Mouse (Mus musculus) 416B (cell line): Measurements from ENCODE around the gene Atp2c2.
A peak's percentile ranks its signal among the peaks of the same experiment; 100 is the strongest.

Experiments
- DNase-seq: peaks from one replicate; pipeline ENCODE4 v3.0.0; 2011; ENCODE audit warnings: low read depth

Gene Atp2c2

GRCm38 (mm10) chr8:119743291-119744026 lies 43.6 kb downstream of the Atp2c2 start:
- peak; percentile 76 for DNase-seq

DNA sequence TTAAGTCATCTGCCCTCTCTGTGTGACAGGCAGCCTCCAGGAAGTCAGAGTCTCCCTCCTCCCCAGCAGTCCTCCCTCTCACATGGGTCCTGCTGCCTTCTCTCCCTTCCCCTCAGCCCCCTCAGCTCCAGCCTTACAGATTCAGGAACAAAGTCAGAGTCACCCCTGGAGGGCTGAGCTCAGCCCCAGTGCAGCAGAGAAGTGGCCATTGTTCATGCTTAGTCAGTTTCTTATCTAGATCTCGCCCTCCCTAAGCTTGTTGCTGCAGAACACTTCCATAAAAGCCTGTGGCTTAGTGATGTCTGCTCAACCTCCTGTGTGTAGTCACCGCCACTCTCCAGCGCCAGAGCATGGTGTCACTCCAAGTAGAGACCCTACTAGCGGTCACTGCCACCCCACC lies 44.8 kb downstream of the Atp2c2 start:
- peak; percentile 49 for DNase-seq

GRCm38 (mm10) chr8:119755238-119756146 lies 55.7 kb downstream of the Atp2c2 start:
- DNase-seq: no peak

GRCm38 (mm10) chr8:119756147-119756461 lies 56.3 kb downstream of the Atp2c2 start:
- DNase-seq: no peak

DNA sequence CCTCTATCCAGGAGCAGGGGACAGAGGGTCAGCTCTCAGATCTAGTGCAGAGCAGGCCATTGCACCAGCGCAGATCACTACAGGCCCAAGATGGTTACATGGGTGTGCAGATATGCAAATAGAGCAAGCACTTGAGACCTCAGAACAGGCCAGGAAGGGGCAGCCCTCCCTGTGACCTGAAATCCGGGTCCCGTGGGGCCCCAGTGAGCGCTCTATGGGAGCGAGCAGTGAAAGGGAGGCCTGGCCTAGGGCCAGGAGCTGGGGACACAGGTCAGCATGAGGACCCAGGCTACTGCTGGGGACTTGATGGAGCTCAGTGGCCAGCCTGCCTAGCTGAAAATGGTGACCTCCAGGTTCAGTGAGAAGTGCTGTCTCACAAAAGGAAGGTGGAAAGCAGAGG lies 56.7 kb downstream of the Atp2c2 start:
- DNase-seq: no peak

- no peak for DNase-seq
These were observed 61.9 kb downstream of the Atp2c2 start for GRCm38 (mm10) chr8:119761692-119762091.

- DNase-seq: no peak
These were observed 62.7 kb downstream of the Atp2c2 start for GRCm38 (mm10) chr8:119762226-119763220.

- no peak for DNase-seq
These were observed 65.5 kb downstream of the Atp2c2 start for GRCm38 (mm10) chr8:119765311-119765710.

DNA sequence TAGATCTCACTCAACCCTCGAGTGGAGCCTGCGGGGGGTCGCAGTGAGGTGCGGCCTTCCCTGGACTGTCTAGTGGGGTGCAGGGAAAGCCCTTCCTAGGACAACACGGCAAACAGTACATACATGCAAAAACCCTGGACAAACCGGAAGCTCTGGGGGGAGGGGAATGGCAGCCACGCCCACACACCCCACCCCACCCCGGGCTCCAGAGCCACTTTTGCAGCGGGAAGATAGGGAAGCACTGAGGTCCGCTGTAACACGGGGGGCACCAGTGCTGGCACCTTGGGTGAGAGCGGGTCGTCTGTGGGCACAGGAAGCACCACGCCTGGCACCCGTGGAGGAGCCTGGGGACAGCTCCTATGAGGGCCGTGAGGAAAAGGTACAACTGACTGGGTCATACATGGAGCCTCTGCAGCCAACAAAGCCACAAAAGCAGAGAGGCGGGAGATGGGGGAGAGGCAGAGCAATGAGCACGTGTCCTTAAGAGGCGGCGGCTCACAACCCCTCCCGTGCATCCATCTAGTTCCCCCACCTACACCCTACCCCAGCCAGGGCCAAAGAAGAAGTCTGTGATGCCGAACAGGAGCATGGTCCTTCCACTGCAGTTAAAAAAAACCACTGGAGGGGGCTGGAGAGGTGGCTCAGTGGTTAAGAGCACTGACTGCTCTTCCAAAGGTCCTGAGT lies 66.1 kb downstream of the Atp2c2 start:
- no peak for DNase-seq

DNA sequence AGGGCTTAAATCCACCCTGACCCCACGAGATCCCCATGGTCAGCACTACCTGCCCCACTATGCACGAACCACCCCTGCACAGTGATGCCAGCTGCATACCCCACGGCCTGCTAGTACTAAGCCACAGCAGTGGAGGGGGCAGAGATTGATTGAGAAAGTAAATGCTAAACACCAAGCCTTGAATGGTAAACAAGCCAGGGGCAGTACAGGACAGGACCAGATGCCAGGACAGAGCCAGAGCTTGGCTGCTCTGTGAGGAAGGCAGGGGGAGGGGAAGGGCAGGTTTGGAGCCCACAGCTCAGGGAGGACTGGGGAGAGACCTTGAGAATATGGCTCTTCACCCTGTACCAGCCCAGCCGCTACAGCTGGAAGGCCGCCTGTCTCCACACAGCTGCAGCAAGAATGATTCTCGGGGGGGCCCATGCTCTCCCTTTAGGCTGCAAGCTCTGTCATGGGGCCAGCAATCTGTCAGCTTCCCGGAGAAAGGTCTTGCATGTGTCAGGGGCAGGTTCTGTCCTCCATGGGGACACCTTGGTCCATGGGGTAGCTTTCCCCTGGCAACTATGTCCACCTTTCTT lies 76.9 kb downstream of the Atp2c2 start:
- DNase-seq: no peak

DNA sequence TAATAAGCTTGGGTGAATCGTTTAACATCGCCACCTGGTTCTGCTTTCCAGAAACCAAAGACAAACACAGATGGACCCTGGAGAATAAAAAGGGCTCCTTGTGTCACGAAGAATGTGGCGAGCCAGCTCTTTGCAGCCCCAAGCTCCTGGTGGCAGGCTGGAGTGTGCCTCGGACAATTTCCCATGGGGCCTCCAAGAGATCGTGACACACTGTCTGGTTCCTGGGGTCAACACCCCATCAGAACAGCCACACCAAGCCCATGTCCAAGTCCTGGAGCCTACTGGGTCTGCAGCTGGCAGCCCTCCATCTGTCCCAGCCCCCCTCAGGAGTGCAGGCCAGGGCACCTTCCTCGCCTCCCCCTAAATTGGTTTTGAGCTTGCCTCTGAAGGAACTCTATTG lies 78.0 kb downstream of the Atp2c2 start:
- no peak for DNase-seq

DNA sequence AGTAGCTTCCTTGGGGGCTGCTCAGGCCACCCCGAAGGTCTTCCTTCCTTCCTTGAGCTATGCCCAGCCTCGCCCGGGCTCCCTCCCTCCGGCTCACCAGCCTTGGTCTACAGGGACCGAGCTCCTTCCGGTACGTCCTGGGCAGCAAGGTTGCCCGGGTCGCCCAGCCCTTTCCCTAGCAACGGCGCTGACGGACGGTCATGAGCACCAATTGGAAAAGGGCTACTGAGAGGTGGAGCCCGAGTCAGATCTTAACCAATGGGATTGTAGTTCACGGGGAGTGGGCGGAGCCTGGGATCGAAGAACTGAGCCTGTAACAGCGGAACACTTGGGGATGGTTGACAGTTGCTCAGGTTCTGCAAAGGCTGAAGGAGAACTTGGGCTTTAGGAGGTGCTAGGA lies 78.5 kb downstream of the Atp2c2 start, which contains the start of gene Tldc1:
Gene Tldc1, minus strand, starts transcription at position 154 of the 400 bp plus-strand sequence.
- peak; percentile 99 for DNase-seq

DNA sequence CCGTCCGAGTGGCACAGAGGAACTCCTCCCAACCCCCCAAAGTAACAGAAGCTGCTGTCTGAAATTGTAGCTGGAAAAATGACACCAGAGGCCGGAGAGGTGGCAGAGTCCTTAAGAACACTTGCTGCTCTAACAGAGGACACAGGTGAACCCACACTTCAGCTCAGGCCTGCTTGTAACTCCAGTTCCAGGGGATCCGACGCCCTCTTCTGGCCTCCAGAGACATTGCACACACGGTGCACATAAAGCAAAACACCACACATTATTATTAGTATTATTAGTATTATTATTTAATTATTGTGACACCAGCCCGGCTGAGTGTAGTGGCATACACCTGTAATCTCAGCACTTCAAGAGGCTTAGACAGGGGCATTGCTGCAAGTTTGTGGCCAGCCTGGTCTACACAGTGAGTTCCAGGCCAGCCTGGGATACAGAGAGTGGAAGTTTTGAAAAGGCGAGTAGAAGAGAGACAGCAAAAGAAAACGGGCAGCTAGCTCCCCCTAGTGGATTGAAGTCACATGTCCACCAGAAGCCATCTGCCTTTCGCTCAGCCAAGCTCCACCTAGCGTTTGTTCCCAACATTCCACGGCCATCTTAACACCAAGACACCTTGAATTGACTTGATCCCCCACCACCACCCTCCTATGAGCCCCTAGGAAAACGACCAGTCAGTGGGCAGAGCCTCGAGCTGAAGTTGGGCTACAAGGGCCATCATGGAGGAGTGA lies 79.4 kb downstream of the Atp2c2 start:
- DNase-seq: peak; percentile 92

DNA sequence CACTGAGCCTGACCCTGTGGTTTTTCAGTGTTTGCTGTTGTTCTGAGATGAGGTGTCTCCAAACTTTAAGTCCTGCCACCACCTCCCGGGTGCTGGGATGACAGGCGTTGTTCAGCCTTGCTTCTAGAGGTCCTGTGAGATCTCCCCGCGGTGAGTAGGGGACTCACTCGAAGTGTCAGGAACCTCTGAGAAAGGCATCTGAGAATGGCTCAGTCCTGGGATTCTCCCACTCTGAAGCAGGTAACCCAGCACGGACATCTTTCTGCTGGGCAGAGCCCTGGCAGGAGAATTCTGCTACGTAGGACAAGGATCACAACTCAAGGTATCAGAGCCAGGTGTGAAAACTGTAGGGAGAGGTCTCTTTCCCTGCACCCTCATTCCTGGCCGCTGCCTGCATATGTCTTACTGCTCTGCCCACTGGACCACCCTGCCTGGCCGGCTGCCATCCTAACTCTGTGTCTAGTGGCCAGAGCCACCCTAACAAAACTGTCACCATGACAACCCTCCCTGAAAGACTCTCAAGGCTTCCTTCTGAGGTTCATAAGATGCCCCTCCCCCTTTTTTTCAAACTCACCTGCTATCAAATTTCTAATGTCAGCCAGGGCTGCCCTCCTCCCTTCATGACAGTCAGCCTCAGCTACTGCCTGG lies 80.7 kb downstream of the Atp2c2 start:
- no peak for DNase-seq

- peak; percentile 47 for DNase-seq
These were observed 81.5 kb downstream of the Atp2c2 start for GRCm38 (mm10) chr8:119781086-119781840.

GRCm38 (mm10) chr8:119782715-119783114 lies 82.9 kb downstream of the Atp2c2 start:
- peak; percentile 85 for DNase-seq

GRCm38 (mm10) chr8:119783579-119783978 lies 83.8 kb downstream of the Atp2c2 start:
- DNase-seq: no peak

DNA sequence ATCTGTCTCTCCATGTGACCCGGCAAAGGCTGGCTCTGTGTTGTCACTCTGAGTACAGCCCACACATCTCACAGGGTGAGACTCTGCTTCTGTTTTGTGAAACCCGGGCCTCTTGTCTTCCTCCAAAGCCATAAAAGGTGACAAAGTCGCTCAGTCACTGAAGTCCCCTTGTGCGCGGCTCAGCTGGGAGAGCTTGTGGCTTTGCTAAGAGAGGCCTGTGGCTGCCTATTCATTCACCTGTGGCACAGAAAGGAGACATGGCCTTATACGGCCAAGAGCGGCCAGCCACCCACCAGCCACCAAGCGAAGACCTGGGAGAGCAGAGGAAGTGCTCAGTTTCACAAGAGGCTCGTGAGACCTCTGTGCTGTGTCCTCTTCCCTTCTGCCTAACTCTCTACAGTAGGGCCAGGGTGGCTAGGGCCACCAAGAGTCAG lies 84.3 kb downstream of the Atp2c2 start:
- DNase-seq: peak; percentile 44

DNA sequence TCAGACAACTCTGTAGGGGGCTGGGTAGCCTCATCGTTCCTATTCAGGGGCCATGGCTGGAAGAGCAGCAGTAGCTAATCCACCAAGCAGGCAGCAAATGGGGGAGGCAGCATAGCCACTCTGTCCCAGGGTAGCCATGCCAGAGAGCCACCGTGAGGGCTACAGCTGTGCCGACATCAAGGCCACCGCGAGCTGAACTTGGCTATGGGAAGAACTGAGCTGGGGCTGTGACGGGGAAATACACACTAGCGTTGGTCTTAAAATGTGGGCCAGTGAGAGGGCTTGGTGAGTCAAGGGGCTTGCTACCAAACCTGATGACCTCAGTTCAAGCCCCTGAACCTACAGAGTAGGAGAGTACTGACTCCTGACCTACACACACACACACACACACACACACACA lies 84.9 kb downstream of the Atp2c2 start:
- DNase-seq: no peak
